Mouse (Mus musculus): Measurements from ENCODE around the gene Tagln3. TPM values are rescaled to one million over a fixed set of nuclear protein-coding genes. Genes with fewer than 3 reads are reported as not detected.

Tagln3 gene
- total RNA-seq (2022): under 1 TPM; 0.38 to 0.75 (median 0.65) TPM

DNA sequence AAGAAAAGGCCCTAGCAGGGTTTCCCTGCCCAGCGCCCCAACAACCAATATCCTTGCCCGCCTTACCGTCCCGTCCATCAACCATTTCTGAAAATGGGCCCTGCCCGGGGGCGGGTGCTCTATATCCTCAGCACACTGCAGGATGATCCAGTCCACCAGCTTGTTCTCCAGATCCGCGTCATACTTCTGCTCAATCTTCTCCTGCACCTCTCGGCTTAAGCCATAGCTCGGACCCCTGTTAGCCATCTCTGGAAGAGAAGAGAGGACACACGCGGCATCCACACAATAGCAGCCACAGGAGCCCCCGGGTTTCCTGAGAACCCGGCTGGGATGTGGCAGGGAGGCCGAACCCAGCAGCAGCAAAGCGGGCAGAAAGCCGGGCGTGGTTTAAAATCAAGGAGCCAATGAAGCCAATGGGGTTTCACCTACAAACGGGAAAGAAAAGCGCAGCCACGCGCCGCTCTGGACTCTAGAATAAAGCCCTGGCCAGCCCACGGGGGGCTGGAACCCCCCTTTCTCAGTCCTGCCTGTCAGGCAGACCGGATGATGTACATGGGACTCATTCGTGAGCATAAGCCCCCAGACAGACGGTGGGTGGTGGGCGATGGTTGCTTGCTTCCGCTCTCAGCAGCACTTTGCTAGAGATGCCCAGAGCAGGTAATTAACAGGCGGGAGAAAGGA is at the start of gene Tagln3:
TSS of gene Tagln3 (minus strand) at position 548 of the 681 bp plus-strand sequence.
- no peak for DNase-seq (ENCODE audit: low spot score in 2 of 2)

DNA sequence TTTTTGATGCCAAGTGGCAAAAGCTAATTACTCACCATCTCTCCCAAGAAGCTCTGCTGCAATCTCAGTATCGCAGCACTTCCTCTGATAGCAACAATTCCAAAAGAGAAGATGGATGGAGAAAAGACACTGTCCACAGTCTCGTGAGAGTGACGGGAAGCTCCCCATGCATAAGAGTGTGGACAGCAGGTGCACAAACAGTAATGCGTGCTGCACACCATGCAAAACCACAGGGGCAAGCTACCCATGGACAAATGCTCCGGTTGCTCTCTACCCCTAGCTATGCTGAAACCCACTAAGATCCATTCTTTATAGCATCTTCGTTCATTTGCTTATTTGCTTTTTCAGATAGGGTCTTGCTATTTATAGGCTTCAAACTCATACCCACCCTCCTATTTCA is 46.5 kb upstream of the Tagln3 start:
- no peak for DNase-seq (ENCODE audit: low spot score in 2 of 2)

DNA sequence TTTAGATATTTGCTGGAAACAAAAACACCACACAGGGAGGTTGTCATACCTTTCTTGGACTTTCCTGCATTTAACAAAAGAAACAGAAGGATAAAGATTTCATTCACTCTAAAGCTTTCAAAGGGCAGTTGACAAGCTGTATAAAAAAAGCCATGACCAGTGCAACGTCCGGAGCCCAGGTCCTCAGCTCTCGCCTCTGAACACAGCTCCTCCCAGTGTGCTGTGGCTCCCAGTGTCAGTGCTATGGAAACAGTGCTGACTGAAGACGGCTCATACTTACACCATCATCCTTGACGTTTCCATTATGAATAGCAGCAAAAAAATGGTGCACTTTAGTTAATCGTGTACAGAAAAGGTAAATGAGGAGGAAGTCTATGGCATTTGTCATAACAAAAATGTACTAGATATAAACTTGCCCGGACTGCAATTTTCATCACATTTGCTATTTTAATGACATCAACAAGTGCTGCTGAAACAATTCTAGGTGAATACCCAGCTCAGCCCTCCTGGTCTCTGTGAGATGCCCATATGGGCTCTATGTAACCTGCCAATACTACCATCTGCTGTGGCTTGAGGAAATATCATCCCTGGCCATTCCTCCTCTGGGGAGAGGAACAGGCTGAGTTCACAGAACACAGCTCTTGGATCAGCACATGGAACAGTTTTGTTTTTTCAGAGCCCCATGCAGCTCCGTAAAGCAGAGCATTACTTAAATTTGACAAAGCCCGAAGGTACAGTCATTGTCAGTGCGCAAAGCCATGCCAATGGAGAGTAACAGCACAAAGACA is 43.6 kb upstream of the Tagln3 start:
- DNase-seq (ENCODE audit: low spot score in 2 of 2): no peak

DNA sequence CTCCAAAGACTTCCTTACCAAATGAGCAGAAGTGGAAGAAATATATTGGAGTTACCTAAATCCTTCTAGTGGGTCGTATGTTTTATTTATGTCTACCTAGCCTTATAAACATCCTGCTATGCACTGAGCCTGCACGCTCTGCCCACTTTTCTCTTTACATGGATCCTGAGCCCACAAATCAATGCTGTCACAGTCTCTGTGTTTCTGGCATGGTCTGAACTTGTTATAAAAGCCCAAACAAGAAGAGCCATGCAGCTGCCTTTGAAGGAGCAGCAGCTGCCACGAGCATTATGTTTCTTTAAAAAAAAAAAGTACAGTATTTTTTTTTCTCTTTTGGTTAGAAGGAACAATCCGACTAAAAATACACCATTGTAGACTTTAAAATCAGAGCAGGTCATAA is 43.0 kb upstream of the Tagln3 start:
- DNase-seq (ENCODE audit: low spot score in 2 of 2): no peak

DNA sequence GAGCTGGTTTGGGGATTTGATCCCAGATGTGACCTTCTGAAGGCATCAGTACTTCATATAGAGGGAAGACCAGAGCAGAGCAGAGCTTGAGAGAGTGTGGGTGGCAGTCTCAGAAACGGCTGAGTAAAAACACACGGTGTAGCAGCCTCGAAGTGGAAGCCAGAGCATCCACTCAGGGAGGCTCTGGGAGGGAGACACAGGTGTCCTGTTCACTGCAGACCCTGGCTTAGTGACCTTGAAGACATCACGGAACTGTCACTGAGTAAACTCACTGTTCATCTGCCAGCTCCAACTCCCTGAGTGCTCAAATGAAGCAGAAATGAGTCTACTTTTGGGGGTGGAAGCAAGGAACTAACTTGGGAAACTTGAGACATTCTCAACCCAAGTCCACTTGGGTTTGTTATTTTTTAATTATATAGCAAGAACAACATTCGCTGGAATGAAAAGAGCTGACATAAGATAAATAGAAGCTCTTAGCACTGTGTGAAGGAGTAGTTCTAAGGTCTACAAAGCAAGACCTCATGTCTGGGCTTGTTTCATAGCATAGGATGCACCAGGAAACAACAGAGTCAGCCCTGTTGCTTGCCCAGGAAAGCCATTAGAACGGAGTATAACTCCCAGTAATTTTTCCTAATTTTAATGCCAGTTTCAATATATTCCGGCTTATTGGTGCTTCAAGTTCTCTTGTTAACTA is 41.5 kb upstream of the Tagln3 start:
- no peak for DNase-seq (ENCODE audit: low spot score in 2 of 2)

DNA sequence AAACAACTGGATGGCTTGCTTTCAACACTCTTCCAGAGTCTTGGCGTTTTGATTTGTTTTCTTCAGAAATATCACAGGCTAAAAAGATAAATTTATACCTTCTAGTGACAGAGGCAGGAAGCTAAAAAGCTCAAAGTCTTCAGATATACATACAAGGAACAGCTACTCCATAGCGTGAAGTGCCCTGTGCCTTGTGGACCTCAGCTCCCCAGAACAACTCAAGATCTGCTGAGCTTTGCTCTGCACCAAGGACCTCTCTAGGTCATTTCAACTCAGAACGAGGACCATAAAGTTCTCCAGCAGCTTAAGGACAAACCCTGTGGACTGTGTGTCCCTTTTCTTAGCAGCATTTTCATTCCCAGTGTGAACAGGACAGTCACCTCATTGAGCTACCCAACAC is 40.7 kb upstream of the Tagln3 start:
- no peak for DNase-seq (ENCODE audit: low spot score in 2 of 2)

DNA sequence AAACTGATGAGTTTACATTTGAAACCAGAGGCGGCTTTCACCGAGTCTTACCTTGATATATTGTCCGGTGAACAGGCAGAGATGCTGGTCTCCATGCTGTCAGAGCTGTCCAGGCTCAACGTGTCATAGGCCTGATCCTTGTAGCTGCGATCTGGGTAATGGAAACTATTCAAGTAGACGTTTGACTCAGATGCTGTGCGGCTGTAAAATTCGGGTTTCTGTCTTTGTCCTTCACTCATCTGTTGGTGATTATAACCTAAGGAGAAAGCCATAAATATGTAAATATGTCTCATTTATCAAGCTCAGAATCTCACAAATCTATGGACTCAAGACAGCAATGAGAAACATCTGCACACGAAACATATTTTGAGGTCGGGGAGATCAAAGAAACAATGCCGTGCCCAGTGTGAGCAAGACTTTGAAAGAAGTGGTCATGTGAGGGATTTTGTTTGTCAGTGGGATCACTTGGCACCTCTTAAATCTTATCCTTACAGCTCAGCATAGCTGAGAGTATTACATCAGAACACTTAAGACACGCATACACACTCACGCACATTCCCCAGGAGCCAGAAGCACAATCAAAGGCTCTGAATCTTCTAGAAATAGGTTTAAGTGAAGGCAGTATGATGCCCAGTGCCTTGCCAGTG is 38.6 kb upstream of the Tagln3 start:
- no peak for DNase-seq (ENCODE audit: low spot score in 2 of 2)

DNA sequence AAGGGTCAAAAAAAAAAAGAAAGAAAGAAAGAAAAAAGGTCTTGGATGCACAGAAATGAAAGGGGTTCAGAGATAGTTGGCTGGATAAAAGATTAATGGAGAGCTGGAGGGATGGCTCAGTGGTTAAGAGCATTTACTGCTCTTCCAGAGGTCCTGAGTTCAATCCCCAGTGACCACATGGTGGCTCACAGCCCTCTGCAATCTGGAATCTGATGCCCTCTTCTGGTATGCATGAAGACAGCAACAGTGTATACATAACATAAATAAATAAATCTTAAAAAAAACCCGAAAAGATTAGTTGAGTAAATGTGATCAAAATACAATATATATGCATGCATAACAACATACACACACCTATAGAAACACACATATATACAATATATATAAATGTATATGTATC is 37.0 kb upstream of the Tagln3 start:
- no peak for DNase-seq (ENCODE audit: low spot score in 2 of 2)

DNA sequence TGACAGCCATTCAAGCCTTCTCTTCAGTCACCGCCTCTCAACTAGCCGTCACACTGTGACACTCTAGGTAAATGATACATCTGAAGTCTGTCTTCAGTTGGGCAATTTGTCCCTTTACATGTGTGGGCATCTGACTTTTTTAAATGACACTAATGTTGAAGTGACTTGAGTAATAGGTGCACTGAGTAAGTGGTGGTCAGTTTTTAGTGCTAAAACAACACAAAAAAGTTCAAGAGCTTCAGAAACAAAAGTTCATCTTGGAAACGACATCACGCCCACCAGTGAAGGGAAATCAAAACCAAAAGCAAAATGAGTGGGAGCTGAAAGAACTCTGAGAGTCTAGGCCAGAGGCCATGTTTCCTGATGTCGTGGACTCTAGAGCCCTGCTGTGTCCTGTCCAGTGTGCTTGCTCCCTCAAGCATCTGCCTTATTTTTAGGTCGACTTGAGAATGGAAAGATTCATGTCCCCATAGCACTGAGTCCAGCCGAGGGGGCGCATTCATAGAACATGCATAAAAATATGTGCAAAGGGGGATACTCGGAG is 34.4 kb upstream of the Tagln3 start:
- no peak for DNase-seq (ENCODE audit: low spot score in 2 of 2)

DNA sequence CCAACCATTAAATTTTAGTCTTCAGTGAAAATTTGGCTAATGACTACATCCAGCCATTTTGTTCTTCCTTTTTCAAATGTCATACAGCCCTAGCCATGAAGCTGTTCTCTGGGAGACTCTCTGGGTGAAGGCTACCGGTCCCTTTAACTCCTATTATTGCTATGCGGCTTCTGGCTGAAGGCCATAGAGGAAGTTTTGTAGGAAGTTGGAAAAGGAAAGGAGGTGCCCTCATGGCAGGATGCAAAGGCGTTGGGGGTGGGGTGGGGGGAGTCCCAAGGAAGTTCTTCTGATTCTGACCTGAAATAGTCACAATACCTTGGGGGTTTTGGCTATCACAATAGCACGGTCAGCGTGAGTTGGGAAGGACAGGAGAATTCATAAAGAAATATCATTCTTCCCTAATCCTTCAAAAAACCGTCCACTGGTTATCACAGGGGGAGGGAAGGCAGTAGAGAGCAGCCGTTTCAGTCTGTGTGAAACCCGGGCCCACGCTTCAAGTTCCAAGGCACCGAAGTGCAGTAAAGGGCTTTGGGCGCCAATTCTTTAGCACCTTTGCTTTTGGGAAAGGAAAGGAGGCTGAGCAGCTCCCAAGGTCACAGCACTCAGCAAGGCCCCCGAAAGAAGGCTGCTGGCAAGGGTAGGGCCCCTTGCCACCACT is 33.1 kb upstream of the Tagln3 start:
- DNase-seq (ENCODE audit: low spot score in 2 of 2): no peak

DNA sequence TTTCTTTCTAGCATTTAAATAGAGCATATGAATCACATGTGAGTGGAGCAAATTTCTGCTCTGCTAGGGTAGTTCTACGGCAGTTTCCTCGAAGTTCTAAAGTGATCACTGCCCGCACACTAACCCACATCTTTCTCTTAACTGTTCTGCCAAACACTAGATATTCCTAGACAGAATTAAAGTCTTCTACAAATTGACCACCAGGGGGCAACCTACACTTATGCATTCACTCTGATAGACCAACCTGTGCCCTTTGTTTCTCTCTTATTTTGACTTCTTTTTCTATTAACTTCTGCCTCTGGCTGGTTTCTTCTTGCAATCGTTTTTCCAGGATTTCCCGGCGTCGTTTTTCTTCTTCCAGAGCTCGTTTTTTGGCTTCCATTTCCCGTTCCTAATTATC is 32.4 kb upstream of the Tagln3 start:
- DNase-seq (ENCODE audit: low spot score in 2 of 2): no peak

DNA sequence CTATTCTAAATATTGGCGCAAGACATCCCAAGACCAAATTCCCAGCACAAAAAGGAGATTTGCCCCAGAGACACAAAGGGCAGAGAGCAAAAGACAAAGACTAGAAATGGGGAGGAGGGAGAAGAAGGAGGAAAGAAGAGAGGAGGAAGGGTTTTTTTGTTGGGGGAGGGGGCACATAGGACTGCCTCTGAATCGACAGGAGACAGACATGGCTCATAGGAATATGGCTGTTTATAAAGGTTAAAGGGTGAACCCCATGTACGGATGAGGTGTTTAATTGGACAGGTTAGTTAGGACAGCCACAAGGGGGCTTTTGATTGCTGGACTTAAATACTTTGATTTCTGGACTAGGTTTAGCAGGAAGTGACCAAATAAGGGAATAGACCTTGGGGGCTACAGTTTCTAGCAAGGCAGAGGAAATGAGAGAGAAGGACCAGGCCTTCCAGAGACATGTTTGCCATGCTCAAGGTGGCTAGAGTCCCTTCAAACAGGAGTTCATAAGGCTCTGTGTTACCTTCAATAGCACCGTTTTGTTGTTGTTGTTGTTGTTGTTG is 19.3 kb upstream of the Tagln3 start:
- DNase-seq (ENCODE audit: low spot score in 2 of 2): no peak

DNA sequence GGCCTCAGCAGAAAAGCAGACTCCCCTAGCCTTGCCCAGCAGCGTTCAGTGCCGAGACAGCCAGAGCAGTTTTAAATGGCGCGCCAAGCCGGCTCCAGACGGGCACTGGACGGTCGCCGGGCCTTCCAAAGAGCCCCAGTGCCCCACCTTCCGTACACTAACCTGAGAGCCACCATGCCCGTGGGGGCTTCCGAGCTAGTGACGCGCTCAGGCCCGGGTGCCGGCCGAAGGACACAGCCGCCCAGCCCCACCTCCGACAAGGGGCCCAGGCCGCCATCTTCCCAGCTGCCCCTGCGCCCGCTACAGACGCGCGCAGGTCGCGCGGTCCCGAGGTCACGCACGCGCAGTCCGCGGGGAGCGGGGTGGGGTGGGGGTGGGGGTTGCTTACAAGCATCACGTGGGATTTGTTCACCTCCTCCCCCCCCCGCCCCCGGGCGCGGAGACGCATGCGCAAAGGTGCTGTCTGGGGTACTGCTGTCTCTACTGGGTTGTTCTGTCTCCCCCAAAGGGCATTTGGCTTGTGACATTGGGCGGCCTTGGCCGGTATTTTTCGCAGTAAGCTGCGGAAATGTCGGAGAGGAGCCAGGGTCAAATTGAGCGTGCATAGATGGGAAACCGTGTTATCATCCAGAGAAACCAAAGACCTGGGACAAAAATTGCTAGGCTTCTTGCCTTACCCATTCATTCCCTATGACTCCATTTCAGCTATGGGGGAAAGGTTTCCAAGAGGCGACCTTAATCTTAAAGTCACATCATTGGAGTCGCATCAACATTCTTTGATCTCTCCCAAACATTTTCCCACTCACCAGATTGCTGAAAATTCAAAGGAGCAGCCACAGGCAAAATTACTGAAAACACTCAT is 18.4 kb upstream of the Tagln3 start, which contains the start of gene Abhd10:
TSS of gene Abhd10 (minus strand) at position 341 of the 862 bp plus-strand sequence.
- DNase-seq (ENCODE audit: low spot score in 2 of 2): peak; percentile 91 to 92

DNA sequence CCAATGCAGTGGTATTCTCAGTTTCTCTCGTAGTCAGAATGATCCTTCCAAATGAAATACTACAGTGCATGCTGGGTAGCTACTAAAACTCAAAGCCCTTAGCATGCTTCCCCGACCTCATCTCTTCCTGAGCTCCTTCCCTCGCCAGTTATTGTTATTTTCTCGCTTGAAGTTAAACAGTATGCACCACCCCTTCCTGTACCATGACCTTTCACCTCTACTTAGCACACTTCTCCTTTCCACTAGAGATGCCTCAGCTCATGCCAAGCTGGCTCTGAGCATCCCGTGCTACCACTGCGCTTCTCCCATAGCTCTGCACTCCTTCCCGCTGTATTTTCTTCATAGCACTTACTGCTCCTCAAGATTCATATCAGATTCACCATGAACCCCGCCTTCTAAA is 13.5 kb upstream of the Tagln3 start:
- no peak for DNase-seq (ENCODE audit: low spot score in 2 of 2)

DNA sequence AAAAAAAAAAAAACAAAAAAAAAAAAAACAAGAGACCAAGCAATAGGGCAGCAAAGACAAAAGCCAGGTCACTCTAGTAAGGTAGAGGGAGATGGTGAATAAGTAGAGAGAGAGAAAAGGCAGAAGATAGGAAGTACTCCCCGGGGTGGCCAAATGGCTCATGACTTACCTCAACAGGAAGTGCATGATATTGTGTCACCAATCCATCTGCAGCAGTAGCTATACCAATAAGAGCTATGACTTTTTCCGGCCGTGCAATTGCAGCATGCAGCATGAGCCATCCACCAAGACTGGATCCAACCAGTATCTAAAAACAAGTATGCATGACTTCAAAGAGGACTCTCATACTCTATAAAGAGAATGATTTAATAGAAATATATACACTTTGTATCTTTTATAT is 12.3 kb upstream of the Tagln3 start:
- DNase-seq (ENCODE audit: low spot score in 2 of 2): no peak

DNA sequence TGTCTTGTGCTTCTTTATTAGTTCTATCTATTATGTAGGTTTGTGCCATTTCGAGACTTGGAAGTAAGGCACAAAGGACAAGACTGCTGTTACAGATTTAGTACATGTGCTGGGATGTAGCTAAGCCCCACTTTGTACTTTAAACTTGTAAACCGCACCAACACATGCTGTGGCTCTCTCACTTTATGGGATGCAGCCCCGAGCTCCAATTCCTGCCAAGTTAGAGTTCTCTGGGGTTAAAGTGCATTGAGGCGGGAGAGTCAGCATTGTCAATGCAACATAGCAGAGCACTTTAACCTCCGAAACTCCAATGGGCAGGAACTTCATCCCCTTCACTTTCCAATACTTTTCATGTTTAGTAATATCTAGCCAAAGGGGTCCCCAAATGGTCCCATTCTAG is 4.8 kb upstream of the Tagln3 start:
- no peak for DNase-seq (ENCODE audit: low spot score in 2 of 2)

DNA sequence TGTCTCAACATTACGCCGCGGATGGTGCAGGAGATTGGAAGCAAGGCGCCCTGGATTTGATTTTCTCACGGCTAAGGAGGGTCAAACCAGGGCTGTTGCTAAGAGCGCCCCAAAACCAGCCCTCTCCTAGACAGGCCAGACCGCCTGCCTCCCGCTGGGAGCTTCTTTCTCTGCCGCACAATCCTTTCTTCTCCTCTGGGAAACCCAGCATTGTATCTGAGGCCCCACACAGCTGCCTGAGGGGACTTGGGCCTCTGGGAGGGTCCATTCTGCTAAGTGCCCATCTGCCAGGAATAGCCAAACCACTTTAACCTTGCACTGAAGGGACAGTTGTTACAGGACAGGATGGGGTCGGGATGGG is 314 bp upstream of the Tagln3 start:
- no peak for DNase-seq (ENCODE audit: low spot score in 2 of 2)

DNA sequence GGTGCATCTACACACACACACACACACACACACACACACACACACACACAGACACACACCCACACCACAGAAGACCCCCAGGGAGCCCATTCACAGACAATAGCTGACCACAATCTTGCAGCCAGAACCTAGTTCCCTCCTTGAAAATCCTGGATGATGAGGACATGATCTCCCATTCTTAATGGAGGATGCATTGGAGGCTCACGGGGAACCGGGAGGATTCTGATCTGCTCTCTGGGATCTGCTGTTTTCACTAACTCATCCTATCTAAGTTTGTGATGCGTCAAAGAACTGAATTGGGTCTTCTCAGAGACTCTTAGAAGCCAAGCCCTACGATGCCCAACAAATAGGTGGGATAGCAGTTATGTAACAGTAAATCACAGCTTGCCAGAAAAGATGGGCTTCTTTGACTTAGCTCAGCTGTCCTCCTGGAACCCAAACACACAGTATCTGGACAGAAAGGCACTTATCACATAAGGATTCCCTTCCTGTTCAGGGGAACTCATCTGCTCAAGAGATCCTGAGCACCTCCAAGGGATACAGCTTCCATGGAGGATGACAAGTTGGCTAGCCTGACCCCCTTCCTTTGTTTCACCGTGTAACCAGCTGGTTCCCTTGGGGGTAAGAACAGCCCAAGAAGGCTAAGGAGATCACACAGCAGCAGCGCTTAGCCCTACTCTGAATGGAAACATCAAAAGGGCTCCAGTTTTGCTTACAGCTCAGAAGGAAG is 1.1 kb downstream of the Tagln3 start:
- no peak for DNase-seq (ENCODE audit: low spot score in 2 of 2)

DNA sequence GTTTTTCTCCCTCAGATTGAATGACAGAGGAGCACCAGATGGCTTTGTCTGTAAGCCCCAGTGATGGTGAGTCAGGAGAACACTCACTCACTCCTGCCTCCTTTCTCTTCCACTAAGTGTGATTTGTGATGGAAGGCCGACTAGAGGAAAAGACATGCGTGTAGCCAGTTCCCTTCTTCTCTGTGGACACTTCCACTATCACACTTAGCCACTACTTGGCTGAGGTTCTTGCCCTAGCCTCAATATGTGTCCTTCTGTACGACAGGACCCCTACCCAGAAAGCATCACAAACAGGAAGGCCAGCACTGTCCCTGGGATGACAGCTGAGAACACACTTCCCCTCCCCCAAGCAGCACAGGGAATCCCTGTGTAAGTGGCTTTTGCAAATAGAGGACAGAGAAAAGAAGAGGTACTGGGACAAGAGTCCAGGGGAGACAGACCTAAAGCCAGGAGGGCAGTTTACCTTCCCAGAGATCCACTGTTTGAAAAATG is 1.9 kb downstream of the Tagln3 start:
- DNase-seq (ENCODE audit: low spot score in 2 of 2): no peak

All from gastrocnemius, adult 8-10 months (tissue).